Mouse (Mus musculus): ENCODE data around the gene Antxr1. TPM values are rescaled to one million over a fixed set of nuclear protein-coding genes. Genes with fewer than 3 reads are reported as not detected.

Gene Antxr1
- total RNA-seq, 1 experiment from 2014 or later = 26.5 TPM

DNA sequence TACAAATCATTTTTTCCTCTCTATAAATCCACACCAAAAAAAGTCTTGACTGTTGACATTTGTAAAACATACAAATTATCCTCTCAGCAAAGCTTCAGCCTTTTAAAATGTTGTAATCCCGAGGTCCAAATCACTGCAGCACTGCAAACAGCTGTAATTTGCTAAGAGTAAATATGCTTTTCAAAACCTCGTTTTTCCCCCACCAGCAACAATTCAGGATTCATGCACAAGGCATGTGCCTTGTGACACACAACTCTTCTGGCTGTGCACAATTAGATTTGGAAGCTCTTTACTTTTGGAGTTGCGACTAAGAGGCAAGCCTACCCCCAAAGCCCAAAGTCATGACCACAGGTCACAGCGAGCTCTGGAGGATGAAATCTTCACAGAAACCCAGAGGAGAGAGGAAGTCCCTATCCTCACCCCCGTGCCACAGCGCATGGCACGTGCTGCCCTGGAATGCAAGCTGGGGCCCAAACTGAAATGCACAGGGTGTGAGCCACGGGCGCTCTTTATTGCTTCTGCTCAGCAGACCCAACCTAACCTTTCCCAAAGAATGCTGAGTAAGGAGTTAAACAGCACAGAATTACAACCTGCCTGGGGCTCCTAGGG is 87.3 kb downstream of the Antxr1 start:
- DNase-seq = no peak

DNA sequence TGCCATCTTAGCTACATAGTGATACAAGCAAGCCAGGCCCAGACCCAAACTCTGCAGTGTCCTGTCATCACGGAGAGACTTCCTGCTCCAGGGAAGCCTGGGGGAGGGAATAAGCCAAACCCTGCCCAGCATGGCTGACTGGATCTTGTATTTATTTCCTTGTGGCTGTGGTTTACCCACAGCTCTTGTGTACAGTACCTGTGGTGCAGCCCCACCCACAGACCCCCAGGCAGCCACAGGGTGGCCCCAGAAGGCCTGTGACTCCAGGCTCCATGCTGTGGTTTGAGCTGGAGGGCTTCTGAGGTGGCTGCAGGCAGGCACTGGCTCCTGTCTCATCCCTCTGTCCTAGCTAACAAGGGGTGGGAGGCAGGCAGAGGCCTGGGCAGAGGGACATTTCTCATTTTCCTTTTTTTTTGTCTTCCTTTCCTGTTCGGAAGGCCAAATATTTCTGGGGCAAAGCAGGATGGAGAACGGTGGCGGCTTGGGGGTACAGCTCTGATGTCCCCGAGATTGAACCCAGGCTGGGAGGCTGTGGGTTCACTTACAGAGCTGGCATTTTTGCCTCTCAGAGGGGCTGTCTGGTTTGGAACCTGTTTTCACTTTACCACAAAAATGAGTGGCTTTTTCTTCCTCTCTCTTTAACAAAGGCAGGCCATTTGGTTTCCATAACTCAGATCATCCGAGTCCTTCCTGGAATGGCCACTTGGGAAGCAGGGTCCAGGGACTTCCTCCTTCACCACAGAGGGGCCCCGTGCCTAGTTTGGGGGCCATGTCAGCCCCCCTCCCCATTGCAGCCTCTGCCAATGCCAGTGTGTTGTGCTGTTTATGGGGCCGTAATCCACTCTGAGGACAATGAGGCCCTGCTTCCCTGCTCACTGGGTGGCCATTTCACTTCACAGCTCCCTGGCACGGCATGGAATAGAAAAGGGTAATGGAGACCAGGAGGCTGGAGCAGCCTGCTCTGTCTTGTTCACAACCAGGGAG is 91.2 kb downstream of the Antxr1 start:
- DNase-seq = no peak

DNA sequence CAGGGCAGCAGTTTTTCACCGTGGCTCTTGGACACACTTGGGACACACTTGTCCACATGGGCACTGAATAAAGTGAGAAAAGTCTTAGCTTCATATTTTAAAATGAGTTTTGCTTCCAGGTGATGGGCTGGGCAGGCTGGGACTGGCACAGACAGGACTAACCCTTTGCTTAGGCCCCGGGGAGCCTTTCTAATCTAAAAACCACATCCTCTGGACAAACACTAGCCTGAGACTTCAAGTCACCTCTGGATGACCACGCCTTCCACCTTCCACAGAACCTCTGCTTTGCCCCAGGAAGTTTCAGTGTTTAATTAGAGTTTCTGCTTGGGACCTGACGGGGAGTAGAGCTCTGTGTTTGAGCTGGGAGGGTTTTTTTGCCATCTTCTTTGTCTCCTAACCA is 98.4 kb downstream of the Antxr1 start:
- no peak for DNase-seq

DNA sequence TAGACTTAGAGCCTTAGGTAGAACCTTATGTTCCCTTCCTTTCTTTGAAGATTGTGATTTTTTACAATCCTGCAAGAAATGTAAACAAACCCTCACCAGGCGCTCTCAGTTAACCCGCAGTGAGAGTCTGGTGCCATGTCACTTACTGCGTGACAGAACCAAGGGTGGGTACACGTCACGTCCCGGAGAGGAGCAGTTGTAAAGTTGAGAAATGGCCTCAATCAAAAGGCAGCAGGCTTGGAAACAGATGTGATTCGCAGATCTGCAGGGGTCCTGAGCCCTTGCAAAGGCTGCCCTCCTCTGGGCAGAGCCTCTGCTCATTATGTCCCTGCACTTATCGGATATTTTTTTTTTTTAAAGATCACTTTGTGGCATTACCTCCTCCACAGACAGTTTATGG is 99.6 kb downstream of the Antxr1 start:
- DNase-seq = no peak

DNA sequence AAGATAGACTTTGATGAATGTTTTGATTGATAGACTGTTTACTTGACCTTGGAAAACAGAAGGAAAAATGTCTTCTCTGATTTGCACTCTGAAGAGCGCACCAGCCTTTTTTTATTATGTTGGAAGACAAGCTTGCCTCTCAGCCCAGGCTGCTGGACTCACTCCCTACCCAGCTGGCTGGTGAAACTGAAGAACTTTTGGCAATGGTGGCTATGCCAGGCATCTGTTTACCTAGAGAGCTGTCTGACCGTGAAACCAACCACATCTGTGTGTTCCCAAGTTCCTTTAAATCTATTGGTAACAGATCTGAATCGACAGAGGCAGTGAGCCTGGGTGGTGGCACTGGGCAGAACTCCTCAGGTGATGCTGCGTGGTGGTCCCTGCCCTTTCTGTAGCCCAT is 102.5 kb downstream of the Antxr1 start:
- DNase-seq = no peak

DNA sequence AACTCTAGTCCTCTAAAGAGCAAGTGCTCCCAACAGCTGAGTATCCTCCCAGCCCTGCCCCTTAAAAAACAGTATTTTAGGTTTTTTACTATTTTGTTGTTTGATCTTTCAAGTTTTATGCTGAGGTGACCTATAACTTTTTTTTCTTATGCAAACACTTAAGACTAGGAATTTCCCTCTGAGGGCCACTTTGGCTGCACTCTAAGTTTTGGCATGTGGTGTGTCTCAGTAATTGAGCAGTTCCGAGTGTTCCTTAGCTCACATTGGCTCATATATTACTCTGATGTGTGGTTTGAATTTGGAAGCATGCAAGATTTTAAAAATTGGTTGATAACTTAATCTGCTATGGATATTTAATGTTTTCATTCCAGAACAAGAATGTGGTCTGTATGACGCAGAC is 105.6 kb downstream of the Antxr1 start:
- no peak for DNase-seq

DNA sequence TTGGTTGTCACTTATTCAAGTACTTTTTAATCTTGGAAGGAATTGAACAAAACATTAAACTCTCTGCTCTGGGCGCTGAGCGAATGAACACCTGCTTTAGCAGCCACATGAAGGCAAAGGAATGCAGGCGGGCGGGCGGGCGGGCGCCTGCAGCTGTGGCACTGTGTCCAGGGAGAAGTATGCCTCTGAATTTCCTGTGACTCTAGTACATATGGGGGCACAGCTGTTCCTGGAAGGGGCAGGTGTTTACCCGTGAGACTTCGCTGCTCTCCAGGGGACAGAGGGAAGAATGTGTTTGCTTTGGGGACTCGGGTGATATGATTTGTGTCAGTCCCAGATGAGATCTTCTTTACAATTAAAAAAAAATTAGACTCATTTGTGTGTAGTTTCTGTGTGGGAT is 107.7 kb downstream of the Antxr1 start:
- no peak for DNase-seq

- DNase-seq = no peak
Measured at GRCm38 (mm10) chr6:87226315-87226714, 109.3 kb downstream of the Antxr1 start.

GRCm38 (mm10) chr6:87225286-87225685 is 110.3 kb downstream of the Antxr1 start:
- DNase-seq = no peak

DNA sequence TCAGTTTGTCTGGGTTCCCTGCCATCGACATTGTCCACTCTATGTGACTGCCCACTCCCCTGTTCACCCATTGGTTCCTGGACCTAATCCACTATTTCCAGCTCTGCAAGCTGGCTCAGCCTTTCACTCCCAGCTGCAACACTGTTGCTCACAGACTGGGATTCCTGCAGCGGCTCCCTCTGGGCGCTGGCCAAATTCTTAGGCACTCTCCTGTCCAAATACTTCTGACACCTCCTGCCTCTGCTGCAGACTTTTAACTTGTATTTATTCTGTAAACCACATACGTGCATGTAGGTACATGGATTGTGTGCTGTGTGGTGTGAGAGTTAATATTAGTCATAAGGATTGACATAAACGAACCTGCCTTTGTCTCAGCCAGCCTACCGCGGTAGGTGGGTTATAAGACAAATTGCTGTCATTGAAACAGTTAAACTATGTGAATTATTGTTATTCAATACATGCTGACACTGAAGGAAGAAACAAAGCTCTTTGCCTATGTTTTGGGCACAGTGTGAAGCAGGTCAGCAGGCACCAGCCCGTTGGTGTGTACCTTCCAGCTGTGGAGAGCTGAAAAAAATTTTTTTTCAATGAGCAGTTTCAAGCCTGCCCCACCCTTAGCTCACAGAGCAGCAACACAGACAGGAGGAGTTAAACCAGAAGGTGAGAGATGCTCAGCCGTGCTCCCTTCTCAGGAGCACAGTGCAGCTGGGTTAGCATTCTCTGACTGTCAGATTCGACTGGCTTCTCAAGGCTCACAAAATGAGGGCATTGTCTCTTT is 112.6 kb downstream of the Antxr1 start:
- DNase-seq = peak; percentile 30

DNA sequence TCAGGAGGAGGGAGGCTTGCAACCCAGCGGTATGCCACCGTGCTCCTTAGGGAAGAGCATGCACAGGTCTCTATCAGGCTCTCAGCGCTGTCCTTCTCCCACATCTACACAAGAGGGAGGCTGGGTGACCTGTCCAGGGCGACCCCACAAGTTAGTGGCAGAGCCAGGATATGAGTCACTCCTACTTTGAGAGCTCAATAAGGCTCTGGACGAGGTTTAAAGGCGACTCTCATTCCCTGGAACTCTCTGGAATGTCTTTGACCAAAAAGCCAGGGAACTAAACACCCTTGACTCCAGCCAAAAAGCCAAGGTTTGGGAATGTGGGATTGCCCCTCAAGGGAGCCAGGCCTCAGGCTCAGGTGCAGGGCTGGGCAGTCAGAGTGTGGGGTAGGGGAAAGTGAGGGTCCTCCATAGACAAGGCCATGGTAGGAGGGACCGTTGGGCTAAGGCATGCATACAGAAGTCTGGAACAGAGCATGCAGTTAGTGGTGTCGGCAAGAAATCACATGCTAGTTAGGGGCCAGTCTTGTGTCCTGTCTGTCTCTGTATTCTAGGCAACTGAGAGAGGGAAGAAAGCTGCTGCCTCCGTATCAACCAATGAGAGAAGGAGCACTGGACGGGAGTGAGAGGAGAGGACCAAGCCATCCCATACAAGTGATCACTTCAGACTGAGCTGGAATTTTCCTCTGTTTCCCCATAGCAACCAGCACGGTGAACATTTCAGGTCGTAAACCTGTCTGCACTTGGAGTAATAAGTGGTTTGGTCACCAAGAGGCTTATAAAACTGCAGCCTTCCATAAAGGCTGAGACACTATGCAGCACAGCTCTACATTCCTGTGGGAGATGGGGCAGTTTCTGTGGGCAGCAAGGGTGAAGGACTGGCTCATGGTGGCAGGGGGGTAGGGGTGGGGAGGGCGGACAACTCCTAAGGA is 116.3 kb downstream of the Antxr1 start:
- no peak for DNase-seq

DNA sequence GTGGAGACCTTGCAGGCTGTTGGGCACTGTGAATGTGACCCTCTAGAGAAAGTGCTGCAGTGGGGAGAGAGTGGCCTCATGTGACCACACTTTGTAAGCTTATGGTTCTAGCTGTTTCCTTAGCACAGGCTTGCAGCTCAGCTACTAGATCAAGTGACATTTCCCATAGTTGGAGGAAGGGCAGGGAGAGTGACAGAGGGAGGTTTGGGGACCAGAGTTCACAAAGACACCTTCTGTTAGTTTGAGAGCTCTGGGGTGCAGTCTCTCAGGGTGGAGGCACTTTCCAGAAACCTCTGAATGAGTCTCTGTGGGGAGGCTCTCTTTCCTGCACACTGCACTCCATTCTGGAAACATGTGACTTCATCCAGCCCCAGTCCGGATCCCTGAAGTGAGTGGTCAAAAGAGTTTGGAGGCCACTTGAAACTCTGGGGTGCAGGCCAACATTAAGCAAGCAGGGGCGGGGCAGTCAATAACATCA is 119.5 kb downstream of the Antxr1 start:
- DNase-seq = peak; percentile 39

DNA sequence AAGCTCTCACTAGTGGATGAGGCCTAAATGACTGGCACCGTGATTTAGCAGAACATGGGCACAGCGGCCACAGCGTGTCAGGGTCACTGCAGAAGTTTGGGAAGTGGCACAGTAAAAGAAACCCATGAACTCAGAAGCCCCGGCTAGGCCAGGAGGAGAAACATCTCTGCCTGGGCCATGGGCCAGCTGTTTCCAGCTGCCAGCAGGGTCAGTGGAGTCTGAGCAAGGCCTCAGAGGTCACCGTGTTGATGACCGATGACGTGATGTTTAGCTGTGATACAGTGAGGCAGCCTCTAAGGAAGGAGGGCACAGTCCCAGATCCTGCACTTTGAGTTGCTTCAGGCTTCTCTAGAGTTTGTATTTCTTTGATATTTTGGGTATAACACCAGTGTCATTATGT is 122.4 kb downstream of the Antxr1 start:
- DNase-seq = peak; percentile 85

- DNase-seq = no peak
Measured at GRCm38 (mm10) chr6:87211551-87211950, 124.1 kb downstream of the Antxr1 start.

DNA sequence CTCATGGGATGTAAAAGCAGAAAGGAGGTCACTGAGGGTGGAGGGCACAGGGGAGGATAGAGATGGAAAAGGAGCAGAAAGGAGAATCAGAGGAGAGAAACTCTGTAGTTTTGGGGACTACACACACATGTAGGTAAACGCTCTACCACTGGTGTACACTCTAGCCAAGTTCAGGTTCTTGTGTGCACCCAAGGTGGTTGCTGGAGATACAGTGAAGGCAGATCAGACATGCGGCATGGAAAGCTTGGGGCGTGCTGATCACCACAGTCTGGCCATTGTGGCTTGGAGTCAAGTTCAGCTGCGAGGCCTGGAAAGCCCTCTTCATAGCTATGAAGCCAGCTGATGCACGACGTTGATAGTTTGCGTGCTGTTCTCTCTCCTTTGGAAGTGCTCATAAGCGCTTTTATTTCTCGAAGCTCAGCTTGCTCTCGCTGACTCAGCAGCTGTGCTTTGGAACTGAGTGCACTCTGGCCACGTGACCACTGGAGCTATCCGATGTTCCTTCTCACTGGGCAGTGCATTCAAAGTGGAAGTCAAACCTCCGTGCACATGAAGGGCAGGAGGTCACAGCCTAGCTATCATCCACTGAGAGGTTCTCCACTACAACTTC is 128.1 kb downstream of the Antxr1 start:
- peak; percentile 79 for DNase-seq

GRCm38 (mm10) chr6:87206790-87207189 is 128.8 kb downstream of the Antxr1 start:
- DNase-seq = no peak

DNA sequence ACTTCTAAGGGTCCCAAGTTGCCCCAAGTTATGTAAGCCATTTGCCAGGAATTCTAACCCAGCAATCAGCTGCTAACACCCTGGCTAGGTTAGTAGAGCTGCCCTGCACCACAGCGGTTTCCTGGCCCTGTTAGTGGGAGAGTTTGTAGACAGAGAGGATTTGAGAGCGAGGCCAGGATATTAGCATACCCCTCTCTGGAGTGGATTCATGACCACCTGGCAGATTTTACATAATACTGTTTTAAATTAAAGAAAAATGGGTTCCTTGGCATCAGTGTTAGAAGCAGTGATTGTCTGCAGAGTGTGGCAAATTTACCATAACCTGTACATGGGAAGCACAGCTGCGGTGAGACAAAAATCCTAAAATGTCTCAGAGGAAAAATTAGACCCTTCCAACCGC is 132.2 kb downstream of the Antxr1 start:
- no peak for DNase-seq

GRCm38 (mm10) chr6:87203065-87203464 is 132.6 kb downstream of the Antxr1 start:
- no peak for DNase-seq

DNA sequence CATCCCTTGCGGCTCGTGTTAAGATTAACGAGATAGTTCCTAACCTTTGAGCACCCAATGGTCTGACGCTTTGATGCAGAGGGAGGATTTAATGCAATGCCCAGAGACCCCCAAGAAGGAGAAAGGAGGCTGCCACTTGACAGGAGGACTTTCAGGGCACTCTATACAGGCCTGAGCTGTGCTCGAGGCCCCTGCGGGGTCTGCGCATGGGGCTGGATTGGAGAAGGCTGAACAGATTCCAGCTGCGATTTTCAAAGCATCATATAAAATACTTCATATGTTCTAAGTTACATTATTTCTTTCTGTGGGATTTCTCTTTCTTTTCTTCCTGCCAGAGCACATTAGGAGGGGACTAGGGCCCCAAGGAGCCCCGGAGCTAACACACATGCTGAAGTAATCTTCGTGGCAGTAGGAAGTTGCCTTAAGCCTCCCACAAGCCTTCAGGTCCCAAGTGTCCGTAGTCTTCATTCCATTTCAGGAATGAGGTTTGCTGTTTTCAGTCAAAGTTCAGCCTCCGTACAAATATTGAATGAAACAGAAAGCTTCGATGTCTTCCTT is 133.5 kb downstream of the Antxr1 start:
- DNase-seq = no peak

DNA sequence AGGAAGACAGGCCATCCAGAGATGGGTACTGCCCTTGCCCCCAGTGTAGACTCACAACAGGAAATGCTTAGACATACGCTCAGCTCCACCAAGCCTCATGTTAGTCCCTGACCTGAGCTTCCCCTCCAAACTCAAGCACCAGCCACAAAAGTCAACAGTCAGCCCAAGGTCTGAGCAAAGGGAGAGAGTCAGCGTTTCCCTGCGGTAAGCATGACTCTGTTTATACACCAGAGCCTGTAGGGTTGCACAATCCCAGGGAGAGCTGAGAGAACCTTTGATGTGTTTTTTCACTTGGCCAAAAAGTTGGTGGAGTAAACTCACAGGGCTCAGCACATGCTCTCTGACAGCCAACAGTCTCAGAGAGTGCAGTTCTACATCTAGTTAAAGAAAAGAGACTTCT is 145.9 kb downstream of the Antxr1 start:
- peak; percentile 69 for DNase-seq

DNA sequence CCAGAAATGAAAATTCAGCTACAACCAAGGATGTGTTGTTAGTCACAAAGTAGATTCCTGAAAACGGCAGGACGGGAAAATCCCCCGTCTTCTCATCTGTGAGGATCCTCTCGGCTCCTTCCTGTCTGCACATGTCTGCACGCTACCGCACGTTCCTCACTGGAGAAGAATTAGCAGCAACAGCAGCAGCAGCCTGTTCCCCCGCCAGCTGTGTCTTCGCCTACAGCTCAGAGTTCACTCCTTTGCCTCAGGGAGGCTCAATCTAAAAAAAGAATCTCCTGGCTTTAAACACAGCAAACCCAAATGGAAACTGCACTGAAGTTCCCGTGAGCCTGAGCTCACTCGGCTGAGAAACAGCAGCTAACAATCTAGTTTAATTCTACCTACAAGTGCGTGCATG is 148.6 kb downstream of the Antxr1 start:
- peak; percentile 30 for DNase-seq
